Mouse (Mus musculus): ENCODE measurements at regions not wholly inside any gene's neighbourhood (a gene's known extent, or its start where the extent isn't known, plus 50 kb on each side); places are given as distances from the start of the nearest gene placed in this dataset.

GRCm38 (mm10) chr9:61720206-61720605, 194.1 kb downstream of the Rplp1 start:
- in situ Hi-C loops (cut with MboI; ENCODE audit: unreplicated experiment in 2 of 2): no loop called here

GRCm38 (mm10) chr9:61716751-61717150, 197.6 kb downstream of the Rplp1 start:
- in situ Hi-C loops (cut with MboI; ENCODE audit: unreplicated experiment in 2 of 2): no loop called here

GRCm38 (mm10) chr9:61714331-61715035, 199.9 kb downstream of the Rplp1 start:
- in situ Hi-C loops (cut with MboI; ENCODE audit: unreplicated experiment in 2 of 2): no loop called here

- in situ Hi-C loops (cut with MboI; ENCODE audit: unreplicated experiment in 2 of 2): no loop called here
Measured at GRCm38 (mm10) chr9:61713806-61714205, 200.5 kb downstream of the Rplp1 start.

- in situ Hi-C loops (cut with MboI; ENCODE audit: unreplicated experiment in 2 of 2): no loop called here
Measured at GRCm38 (mm10) chr9:61711296-61711695, 203.0 kb downstream of the Rplp1 start.

GRCm38 (mm10) chr9:61707875-61708274, 206.5 kb downstream of the Rplp1 start:
- in situ Hi-C loops (cut with MboI; ENCODE audit: unreplicated experiment in 2 of 2): no loop called here

GRCm38 (mm10) chr9:61707296-61707695, 207.0 kb downstream of the Rplp1 start:
- in situ Hi-C loops (cut with MboI; ENCODE audit: unreplicated experiment in 2 of 2): no loop called here

- in situ Hi-C loops (cut with MboI; ENCODE audit: unreplicated experiment in 2 of 2): no loop called here
Measured at GRCm38 (mm10) chr9:61706263-61706755, 208.0 kb downstream of the Rplp1 start.

GRCm38 (mm10) chr9:61705586-61706233, 208.6 kb downstream of the Rplp1 start:
- in situ Hi-C loops (cut with MboI; ENCODE audit: unreplicated experiment in 2 of 2): no loop called here

GRCm38 (mm10) chr9:61703301-61703700, 211.0 kb downstream of the Rplp1 start:
- in situ Hi-C loops (cut with MboI; ENCODE audit: unreplicated experiment in 2 of 2): loop anchor here (5.0 kb wide), 3 partner anchors 124 to 331 kb away; partner anchors contain the start of gene Tle3 (in 1 of the 2)

- in situ Hi-C loops (cut with MboI; ENCODE audit: unreplicated experiment in 2 of 2): loop anchor here (5.0 kb wide), 3 partner anchors 125 to 330 kb away; partner anchors contain the start of gene Tle3 (in 1 of the 2)
Measured at GRCm38 (mm10) chr9:61702280-61702966, 211.9 kb downstream of the Rplp1 start.

- in situ Hi-C loops (cut with MboI; ENCODE audit: unreplicated experiment in 2 of 2): loop anchor here (5.0 kb wide), 3 partner anchors 127 to 328 kb away; partner anchors contain the start of gene Tle3 (in 1 of the 2)
Measured at GRCm38 (mm10) chr9:61700576-61700975, 213.8 kb downstream of the Rplp1 start.

GRCm38 (mm10) chr9:61699618-61700017, 214.7 kb downstream of the Rplp1 start:
- in situ Hi-C loops (cut with MboI; ENCODE audit: unreplicated experiment in 2 of 2): loop anchor here (5.0 kb wide), 7 partner anchors 128 to 652 kb away; partner anchors contain the start of gene Tle3 (in 1 of the 2)

GRCm38 (mm10) chr9:61697959-61698358, 216.4 kb downstream of the Rplp1 start:
- in situ Hi-C loops (cut with MboI; ENCODE audit: unreplicated experiment in 2 of 2): loop anchor here (5.0 kb wide), 4 partner anchors 221 to 651 kb away; no protein-coding TSS in a partner anchor

GRCm38 (mm10) chr9:61696831-61697230, 217.5 kb downstream of the Rplp1 start:
- in situ Hi-C loops (cut with MboI; ENCODE audit: unreplicated experiment in 2 of 2): loop anchor here (5.0 kb wide), 4 partner anchors 220 to 650 kb away; no protein-coding TSS in a partner anchor

- in situ Hi-C loops (cut with MboI; ENCODE audit: unreplicated experiment in 2 of 2): loop anchor here (5.0 kb wide), 4 partner anchors 219 to 649 kb away; no protein-coding TSS in a partner anchor
Measured at GRCm38 (mm10) chr9:61695821-61696220, 218.5 kb downstream of the Rplp1 start.

GRCm38 (mm10) chr9:61695381-61695791, 219.0 kb downstream of the Rplp1 start:
- in situ Hi-C loops (cut with MboI; ENCODE audit: unreplicated experiment in 2 of 2): loop anchor here (5.0 kb wide), 4 partner anchors 218 to 648 kb away; no protein-coding TSS in a partner anchor

- in situ Hi-C loops (cut with MboI; ENCODE audit: unreplicated experiment in 2 of 2): loop anchor here (5.0 kb wide), 2 partner anchors 302 to 412 kb away; no protein-coding TSS in a partner anchor
Measured at GRCm38 (mm10) chr9:61694206-61694605, 220.1 kb downstream of the Rplp1 start.

GRCm38 (mm10) chr9:61690786-61691185, 223.6 kb downstream of the Rplp1 start:
- in situ Hi-C loops (cut with MboI; ENCODE audit: unreplicated experiment in 2 of 2): loop anchor here (5.0 kb wide), 2 partner anchors 298 to 408 kb away; no protein-coding TSS in a partner anchor

GRCm38 (mm10) chr9:61689939-61690338, 224.4 kb downstream of the Rplp1 start:
- in situ Hi-C loops (cut with MboI; ENCODE audit: unreplicated experiment in 2 of 2): loop anchor here (5.0 kb wide), 2 partner anchors 298 to 408 kb away; no protein-coding TSS in a partner anchor

Measured in v-Abl transformed pro-B cells (cell line).